Mouse (Mus musculus) neural tube, embryonic 15.5 days (tissue): Measurements from ENCODE around the gene Gm49321. TPM values are rescaled to one million over a fixed set of nuclear protein-coding genes. Genes with fewer than 3 reads are reported as not detected.

ENCODE experiments used
- polyA plus RNA-seq: library from polyadenylated mRNA; unstranded; fragments of >200 nt; fragmentation: Nextera tagmentation; extraction: Ambion mirVana; gene quantifications from 2 replicates; pipeline ENCODE4 v1.2.1, GENCODE M21; 2015

The Gm49321 gene
- polyA plus RNA-seq, 1 experiment from 2014 or later = 23.1 TPM

Other genes starting within 250 kb of the Gm49321 start
- 74.0 and 74.1 TPM in 2 replicates for gene Hif1a, start 36.3 kb upstream of the Gm49321 start, polyA plus RNA-seq
- gene Snapc1, start 26.8 kb downstream of the Gm49321 start, polyA plus RNA-seq = 33.5 and 35.1 TPM in 2 replicates
- gene Syt16, start 60.0 kb downstream of the Gm49321 start, polyA plus RNA-seq = 66.3 and 78.5 TPM in 2 replicates